Mouse (Mus musculus): ENCODE results near the gene Igfn1. TPM values are rescaled to one million over a fixed set of nuclear protein-coding genes. Genes with fewer than 3 reads are reported as not detected.

Igfn1 gene
- polyA plus RNA-seq, 1 experiment from 2014 or later, result not detected

- no peak overlapping the region for H3K9ac ChIP-seq
- 7% methylated on average over 7 of the region's 7 CpGs for WGBS
- H3K4me3 ChIP-seq (replicated peaks), result no peak overlapping the region
- no peak overlapping the region for H3K27ac ChIP-seq
- H3K4me2 ChIP-seq (replicated peaks), result no peak overlapping the region
- H3K36me3 ChIP-seq, result no peaks in the 10 kb centered on the region
- no peak for ATAC-seq
- no peaks in the 10 kb centered on the region; the same call in 1 of the 2 replicates for H3K27me3 ChIP-seq (replicated peaks)
- H3K9me3 ChIP-seq, result no peaks in the 10 kb centered on the region
- H3K4me1 ChIP-seq (replicated peaks), result 0 out of 2 replicates have a peak, but pooled peaks cover 2% of the 10 kb centered on the region
These were observed 60.4 kb downstream of the Igfn1 start for GRCm38 (mm10) chr1:135945711-135946110.

GRCm38 (mm10) chr1:135944526-135945259 lies 61.4 kb downstream of the Igfn1 start:
- no peaks in the 10 kb centered on the region for H3K36me3 ChIP-seq
- peak; percentile 58 for ATAC-seq
- H3K4me3 ChIP-seq (replicated peaks), result no peak overlapping the region
- 0 out of 2 replicates have a peak, but pooled peaks cover 2% of the 10 kb centered on the region for H3K4me1 ChIP-seq (replicated peaks)
- no peak overlapping the region for H3K27ac ChIP-seq
- H3K9me3 ChIP-seq, result no peaks in the 10 kb centered on the region
- no peak overlapping the region for H3K4me2 ChIP-seq (replicated peaks)
- no peak overlapping the region for H3K9ac ChIP-seq
- no peaks in the 10 kb centered on the region; the same call in 1 of the 2 replicates for H3K27me3 ChIP-seq (replicated peaks)
- 39% methylated on average over 12 of the region's 12 CpGs for WGBS

DNA sequence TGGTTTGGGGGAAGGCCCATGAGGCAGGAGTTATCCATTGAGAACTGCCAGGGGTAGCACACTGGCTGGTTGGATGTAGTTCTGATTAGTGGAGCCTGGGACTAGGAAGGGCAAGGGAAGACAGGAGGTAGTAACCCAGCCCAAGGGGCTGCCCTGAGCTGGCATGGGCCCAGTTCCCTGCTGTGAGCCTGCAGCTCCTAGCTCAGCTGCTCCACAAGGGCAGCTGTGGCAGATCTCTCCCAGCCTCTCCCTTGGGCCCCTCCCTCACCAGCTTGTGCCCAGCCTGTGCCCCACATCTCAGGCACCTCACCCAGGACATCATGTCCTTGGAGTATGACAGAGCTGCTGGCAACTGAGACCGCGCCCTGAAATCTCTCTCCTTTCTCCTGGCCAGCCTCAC lies 62.4 kb downstream of the Igfn1 start:
- Histone ChIP-seq H3K4me2 (replicated peaks) (no peak overlapping the region), H3K27me3 (replicated peaks) (no peaks in the 10 kb centered on the region; the same call in 1 of the 2 replicates), H3K9me3 (no peaks in the 10 kb centered on the region), H3K4me1 (replicated peaks) (0 out of 2 replicates have a peak, but pooled peaks cover 2% of the 10 kb centered on the region), H3K36me3 (no peaks in the 10 kb centered on the region), H3K4me3 (replicated peaks) (no peak overlapping the region), H3K27ac (no peak overlapping the region), H3K9ac (no peak overlapping the region)
- no peak for ATAC-seq
- WGBS, result 97% methylated on average over 2 of the region's 2 CpGs

DNA sequence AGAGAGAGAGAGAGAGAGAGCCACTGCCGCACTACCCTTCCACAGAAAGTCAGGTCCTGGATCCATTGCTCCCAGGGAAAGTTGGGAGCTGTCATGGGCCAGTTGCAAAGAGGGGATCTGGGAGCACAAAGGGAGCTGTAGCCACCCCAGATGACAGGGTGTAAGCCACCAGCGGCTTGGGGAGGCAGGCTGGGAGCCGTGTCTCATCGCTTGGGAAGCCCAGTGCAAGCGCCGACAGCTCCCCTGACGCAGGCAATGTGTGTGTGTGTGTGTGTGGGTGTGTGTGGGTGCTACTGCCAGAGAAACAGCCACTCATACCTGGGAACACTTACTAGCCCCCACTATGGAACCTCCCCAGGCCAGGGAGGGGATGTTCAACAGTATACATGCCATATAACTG lies 64.0 kb downstream of the Igfn1 start:
- Histone ChIP-seq H3K36me3 (no peaks in the 10 kb centered on the region), H3K4me1 (replicated peaks) (0 out of 2 replicates have a peak, but pooled peaks cover 2% of the 10 kb centered on the region), H3K27ac (no peak overlapping the region), H3K4me2 (replicated peaks) (no peak overlapping the region), H3K9me3 (no peaks in the 10 kb centered on the region), H3K9ac (no peak overlapping the region), H3K4me3 (replicated peaks) (no peak overlapping the region), H3K27me3 (replicated peaks) (no peaks in the 10 kb centered on the region; the same call in 1 of the 2 replicates)
- 0 out of 2 replicates have a peak, but pooled peaks have one; percentile 2 for ATAC-seq
- 31% methylated on average over 7 of the region's 7 CpGs for WGBS

- Histone ChIP-seq H3K36me3 (no peaks in the 10 kb centered on the region), H3K4me2 (replicated peaks) (no peak overlapping the region), H3K4me1 (replicated peaks) (0 out of 2 replicates have a peak, but pooled peaks cover 2% of the 10 kb centered on the region), H3K27me3 (replicated peaks) (no peaks in the 10 kb centered on the region; the same call in 1 of the 2 replicates), H3K4me3 (replicated peaks) (no peak overlapping the region), H3K27ac (no peak overlapping the region), H3K9me3 (no peaks in the 10 kb centered on the region), H3K9ac (no peak overlapping the region)
- ATAC-seq, result peak; percentile 81
- WGBS, result 69% methylated on average over 6 of the region's 6 CpGs
These were observed 64.7 kb downstream of the Igfn1 start for GRCm38 (mm10) chr1:135941259-135942006.

- ATAC-seq, result no peak
- Histone ChIP-seq H3K4me1 (replicated peaks) (no peaks in the 10 kb centered on the region), H3K36me3 (no peaks in the 10 kb centered on the region), H3K9ac (no peak overlapping the region), H3K27ac (no peak overlapping the region), H3K4me2 (replicated peaks) (no peak overlapping the region), H3K4me3 (replicated peaks) (no peak overlapping the region), H3K9me3 (no peaks in the 10 kb centered on the region), H3K27me3 (replicated peaks) (0 out of 2 replicates have a peak, but pooled peaks cover 3% of the 10 kb centered on the region)
- 27% methylated on average over 1 of the region's 1 CpGs for WGBS
These were observed 70.1 kb downstream of the Igfn1 start for GRCm38 (mm10) chr1:135936091-135936490.

DNA sequence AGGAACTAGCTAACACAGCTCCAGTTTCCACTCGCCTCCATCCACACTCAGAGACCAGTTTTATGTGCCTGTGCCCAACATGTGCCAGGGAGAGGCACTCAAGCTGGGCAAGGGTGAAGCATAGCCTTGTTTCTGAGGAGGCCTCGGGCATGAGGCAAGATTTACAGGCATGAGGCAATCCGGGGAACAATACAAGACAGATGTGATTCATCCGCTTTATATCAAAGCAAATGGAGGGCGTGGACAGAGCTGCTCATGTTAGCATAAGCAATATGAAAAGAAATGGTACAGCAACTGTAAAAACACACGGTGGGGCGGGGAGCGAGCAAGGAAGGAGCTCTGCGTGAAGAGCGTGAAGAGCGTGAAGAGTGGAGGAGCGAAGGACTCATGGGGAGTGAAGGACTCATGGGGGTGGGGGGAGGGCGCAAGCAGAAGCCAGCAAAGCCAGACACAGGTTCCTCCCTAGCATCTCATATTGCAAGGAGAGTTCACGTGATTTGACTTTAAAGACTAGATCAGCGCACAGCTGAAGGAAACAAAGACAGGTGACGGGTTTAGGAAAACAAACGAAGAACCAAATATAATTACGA lies 72.3 kb downstream of the Igfn1 start:
- Histone ChIP-seq H3K9ac (no peak overlapping the region), H3K4me2 (replicated peaks) (no peak overlapping the region), H3K4me3 (replicated peaks) (no peak overlapping the region), H3K9me3 (no peaks in the 10 kb centered on the region), H3K27me3 (replicated peaks) (0 out of 2 replicates have a peak, but pooled peaks cover 3% of the 10 kb centered on the region), H3K27ac (no peak overlapping the region), H3K36me3 (no peaks in the 10 kb centered on the region), H3K4me1 (replicated peaks) (no peaks in the 10 kb centered on the region)
- WGBS, result 73% methylated on average over 18 of the region's 18 CpGs
- no peak for ATAC-seq

GRCm38 (mm10) chr1:135929876-135930275 lies 76.3 kb downstream of the Igfn1 start:
- no peak for ATAC-seq
- WGBS, result 55% methylated on average over 3 of the region's 3 CpGs
- Histone ChIP-seq H3K27me3 (replicated peaks) (0 out of 2 replicates have a peak, but pooled peaks cover 3% of the 10 kb centered on the region), H3K4me3 (replicated peaks) (no peak overlapping the region), H3K9ac (no peak overlapping the region), H3K36me3 (no peaks in the 10 kb centered on the region), H3K9me3 (no peaks in the 10 kb centered on the region), H3K4me2 (replicated peaks) (no peak overlapping the region), H3K27ac (no peak overlapping the region), H3K4me1 (replicated peaks) (no peaks in the 10 kb centered on the region)

- no peak overlapping the region for H3K4me3 ChIP-seq (replicated peaks)
- H3K27me3 ChIP-seq (replicated peaks), result peaks cover 18% of the 10 kb centered on the region; the same call in 1 of the 2 replicates
- H3K36me3 ChIP-seq, result no peaks in the 10 kb centered on the region
- ATAC-seq, result no peak
- 63% methylated on average over 5 of the region's 5 CpGs for WGBS
- H3K4me2 ChIP-seq (replicated peaks), result no peak overlapping the region
- no peaks in the 10 kb centered on the region for H3K9me3 ChIP-seq
- H3K9ac ChIP-seq, result no peak overlapping the region
- no peaks in the 10 kb centered on the region for H3K4me1 ChIP-seq (replicated peaks)
- no peak overlapping the region for H3K27ac ChIP-seq
These were observed 80.3 kb downstream of the Igfn1 start for GRCm38 (mm10) chr1:135925848-135926247.

DNA sequence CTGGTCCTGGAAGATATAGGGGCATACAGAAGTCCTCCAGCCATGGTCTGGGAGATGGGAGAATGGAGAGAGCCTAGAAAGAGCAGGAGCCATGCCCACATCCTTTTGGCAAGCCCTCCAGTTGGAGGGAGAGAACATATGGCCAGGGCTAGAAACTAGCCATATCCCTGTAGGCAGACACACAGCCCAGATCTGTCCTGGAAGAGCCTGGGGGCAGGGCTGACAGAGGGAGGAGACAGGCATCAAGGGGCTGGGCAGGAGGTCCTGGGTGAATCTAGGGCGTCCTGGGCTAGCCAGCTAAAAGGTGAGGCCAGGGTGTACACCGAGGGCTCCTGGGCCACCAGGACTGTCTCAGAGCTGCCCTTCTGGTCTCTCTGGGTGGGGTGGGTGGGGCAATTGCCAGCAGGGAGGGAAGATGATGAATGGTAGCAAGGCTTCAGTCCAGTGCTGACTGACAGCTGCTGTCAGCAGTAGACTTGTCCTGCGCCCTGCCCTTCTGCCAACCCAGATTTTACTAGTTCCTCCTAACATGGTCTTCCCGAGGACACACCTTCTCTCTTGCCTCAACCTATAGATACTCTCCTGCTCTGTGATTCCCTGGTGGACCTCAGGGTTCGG lies 81.7 kb downstream of the Igfn1 start:
- peaks cover 32% of the 10 kb centered on the region for H3K27me3 ChIP-seq (replicated peaks)
- H3K36me3 ChIP-seq, result no peaks in the 10 kb centered on the region
- ATAC-seq, result no peak
- no peak overlapping the region for H3K27ac ChIP-seq
- no peaks in the 10 kb centered on the region for H3K9me3 ChIP-seq
- H3K4me2 ChIP-seq (replicated peaks), result no peak overlapping the region
- H3K4me1 ChIP-seq (replicated peaks), result no peaks in the 10 kb centered on the region
- 74% methylated on average over 5 of the region's 5 CpGs for WGBS
- no peak overlapping the region for H3K9ac ChIP-seq
- H3K4me3 ChIP-seq (replicated peaks), result no peak overlapping the region

- H3K4me3 ChIP-seq (replicated peaks), result no peak overlapping the region
- no peak overlapping the region for H3K9ac ChIP-seq
- peaks cover 44% of the 10 kb centered on the region for H3K27me3 ChIP-seq (replicated peaks)
- H3K4me2 ChIP-seq (replicated peaks), result no peak overlapping the region
- no peaks in the 10 kb centered on the region for H3K36me3 ChIP-seq
- no peak for ATAC-seq
- H3K4me1 ChIP-seq (replicated peaks), result peaks cover 4% of the 10 kb centered on the region
- 74% methylated on average over 7 of the region's 7 CpGs for WGBS
- no peak overlapping the region for H3K27ac ChIP-seq
- no peaks in the 10 kb centered on the region for H3K9me3 ChIP-seq
These were observed 82.9 kb downstream of the Igfn1 start for GRCm38 (mm10) chr1:135923229-135923628.

Measured in intestine, embryonic 15.5 days (tissue).